Mouse (Mus musculus) frontal cortex, postnatal 14 days (tissue): ENCODE results near the gene Mecom.

Experiments
- DNase-seq, 2 experiments: peaks; one replicate each; pipeline ENCODE4 v3.0.0; 2022; ENCODE audit warnings: low spot score in 2 of 2

Gene Mecom

GRCm38 (mm10) chr3:30207431-30207830 lies 340.4 kb downstream of the Mecom start:
- DNase-seq, result no peak

GRCm38 (mm10) chr3:30206123-30206522 lies 341.7 kb downstream of the Mecom start:
- no peak for DNase-seq

- DNase-seq, result no peak
Measured at GRCm38 (mm10) chr3:30203764-30204163, 344.0 kb downstream of the Mecom start.

GRCm38 (mm10) chr3:30198854-30199253 lies 349.0 kb downstream of the Mecom start:
- DNase-seq, result no peak

GRCm38 (mm10) chr3:30198227-30198626 lies 349.6 kb downstream of the Mecom start:
- DNase-seq, result no peak

GRCm38 (mm10) chr3:30195186-30195585 lies 352.6 kb downstream of the Mecom start:
- no peak for DNase-seq

- DNase-seq, result no peak
Measured at GRCm38 (mm10) chr3:30192294-30193007, 355.4 kb downstream of the Mecom start.

GRCm38 (mm10) chr3:30189325-30189724 lies 358.5 kb downstream of the Mecom start:
- DNase-seq, result no peak

- no peak for DNase-seq
Measured at GRCm38 (mm10) chr3:30187812-30188469, 359.9 kb downstream of the Mecom start.

- DNase-seq, result no peak
Measured at GRCm38 (mm10) chr3:30181807-30182481, 365.9 kb downstream of the Mecom start.

GRCm38 (mm10) chr3:30176615-30177014 lies 371.2 kb downstream of the Mecom start:
- DNase-seq, result no peak

GRCm38 (mm10) chr3:30173812-30174211 lies 374.0 kb downstream of the Mecom start:
- DNase-seq, result no peak

- no peak for DNase-seq
Measured at GRCm38 (mm10) chr3:30168396-30169186, 379.2 kb downstream of the Mecom start.

- DNase-seq, result no peak
Measured at GRCm38 (mm10) chr3:30167027-30167426, 380.8 kb downstream of the Mecom start.

GRCm38 (mm10) chr3:30164834-30165233 lies 383.0 kb downstream of the Mecom start:
- no peak for DNase-seq

- no peak for DNase-seq
Measured at GRCm38 (mm10) chr3:30163390-30163789, 384.4 kb downstream of the Mecom start.

- no peak for DNase-seq
Measured at GRCm38 (mm10) chr3:30160961-30161670, 386.7 kb downstream of the Mecom start.

GRCm38 (mm10) chr3:30160346-30160745 lies 387.5 kb downstream of the Mecom start:
- no peak for DNase-seq

GRCm38 (mm10) chr3:30157128-30157670 lies 390.6 kb downstream of the Mecom start:
- no peak for DNase-seq

GRCm38 (mm10) chr3:30154390-30154789 lies 393.4 kb downstream of the Mecom start:
- DNase-seq, result no peak

GRCm38 (mm10) chr3:30153923-30154331 lies 393.9 kb downstream of the Mecom start:
- no peak for DNase-seq
